Mouse (Mus musculus): Measurements from ENCODE around the gene Smim22. TPM values are rescaled to one million over a fixed set of nuclear protein-coding genes. Genes with fewer than 3 reads are reported as not detected.

Gene Smim22
- total RNA-seq, 1 experiment from 2014 or later, result not detected

GRCm38 (mm10) chr16:5000611-5001010 is 6.5 kb upstream of the Smim22 start:
- no peak for ATAC-seq (replicated peaks; ENCODE audit: low read depth, poor library complexity, severe bottlenecking)

- no peak for ATAC-seq (replicated peaks; ENCODE audit: low read depth, poor library complexity, severe bottlenecking)
These were observed 404 bp downstream of the Smim22 start for GRCm38 (mm10) chr16:5007492-5007891.

- no peak for ATAC-seq (replicated peaks; ENCODE audit: low read depth, poor library complexity, severe bottlenecking)
These were observed 988 bp downstream of the Smim22 start for GRCm38 (mm10) chr16:5008076-5008475.

- ATAC-seq (replicated peaks; ENCODE audit: low read depth, poor library complexity, severe bottlenecking), result no peak
These were observed 3.4 kb downstream of the Smim22 start for GRCm38 (mm10) chr16:5010371-5010935.

GRCm38 (mm10) chr16:5011285-5011684 is 4.2 kb downstream of the Smim22 start:
- peak; percentile 19 for ATAC-seq (replicated peaks; ENCODE audit: low read depth, poor library complexity, severe bottlenecking)

GRCm38 (mm10) chr16:5012036-5013005 is 5.2 kb downstream of the Smim22 start:
- ATAC-seq (replicated peaks; ENCODE audit: low read depth, poor library complexity, severe bottlenecking), result peak; percentile 34

GRCm38 (mm10) chr16:5013054-5013838 is 6.2 kb downstream of the Smim22 start, which contains the start of gene Rogdi:
Gene Rogdi, minus strand, starts transcription at chr16:5013553.
- ATAC-seq (replicated peaks; ENCODE audit: low read depth, poor library complexity, severe bottlenecking), result peak; percentile 87

- ATAC-seq (replicated peaks; ENCODE audit: low read depth, poor library complexity, severe bottlenecking), result no peak
These were observed 7.5 kb downstream of the Smim22 start for GRCm38 (mm10) chr16:5014578-5014977.

GRCm38 (mm10) chr16:5024021-5024420 is 16.9 kb downstream of the Smim22 start:
- ATAC-seq (replicated peaks; ENCODE audit: low read depth, poor library complexity, severe bottlenecking), result no peak

GRCm38 (mm10) chr16:5029847-5030246 is 22.8 kb downstream of the Smim22 start:
- 0 out of 2 replicates have a peak, but pooled peaks have one; percentile 22 for ATAC-seq (replicated peaks; ENCODE audit: low read depth, poor library complexity, severe bottlenecking)

GRCm38 (mm10) chr16:5035591-5035990 is 28.5 kb downstream of the Smim22 start:
- no peak for ATAC-seq (replicated peaks; ENCODE audit: low read depth, poor library complexity, severe bottlenecking)

- no peak for ATAC-seq (replicated peaks; ENCODE audit: low read depth, poor library complexity, severe bottlenecking)
These were observed 29.7 kb downstream of the Smim22 start for GRCm38 (mm10) chr16:5036649-5037234.

GRCm38 (mm10) chr16:5045322-5045721 is 38.2 kb downstream of the Smim22 start:
- ATAC-seq (replicated peaks; ENCODE audit: low read depth, poor library complexity, severe bottlenecking), result no peak

GRCm38 (mm10) chr16:5049182-5049773 is 42.2 kb downstream of the Smim22 start:
- ATAC-seq (replicated peaks; ENCODE audit: low read depth, poor library complexity, severe bottlenecking), result peak; percentile 31

GRCm38 (mm10) chr16:5049774-5050234 is 42.7 kb downstream of the Smim22 start, which contains the start of the genes Glyr1 and Ubn1:
Gene Glyr1, minus strand, starts transcription at chr16:5049863.
Gene Ubn1, plus strand, starts transcription at chr16:5050057.
- peak; percentile 92 for ATAC-seq (replicated peaks; ENCODE audit: low read depth, poor library complexity, severe bottlenecking)

GRCm38 (mm10) chr16:5050251-5051110 is 43.4 kb downstream of the Smim22 start:
- peak; percentile 43 for ATAC-seq (replicated peaks; ENCODE audit: low read depth, poor library complexity, severe bottlenecking)
